Mouse (Mus musculus) brain, embryonic 14.5 days (tissue): ENCODE measurements around the gene Mvd.

ENCODE experiments used
- CTCF ChIP-seq: fragments of 200-500 bp; IDR thresholded peaks from 2 replicates; pipeline ENCODE4 v1.5.1; 2012; ENCODE audit warnings: inconsistent platforms, mild to moderate bottlenecking, moderate library complexity, borderline replicate concordance; ENCODE audit not compliant: insufficient read depth, insufficient read length; ENCODE audit errors: extremely low read depth
- POLR2A ChIP-seq: fragments of 200-500 bp; IDR thresholded peaks from 2 replicates; pipeline ENCODE4 v1.6.1; 2012; ENCODE audit warnings: mild to moderate bottlenecking, inconsistent platforms, borderline replicate concordance; ENCODE audit not compliant: poor library complexity, insufficient read depth, insufficient read length, severe bottlenecking; ENCODE audit errors: extremely low read depth

DNA sequence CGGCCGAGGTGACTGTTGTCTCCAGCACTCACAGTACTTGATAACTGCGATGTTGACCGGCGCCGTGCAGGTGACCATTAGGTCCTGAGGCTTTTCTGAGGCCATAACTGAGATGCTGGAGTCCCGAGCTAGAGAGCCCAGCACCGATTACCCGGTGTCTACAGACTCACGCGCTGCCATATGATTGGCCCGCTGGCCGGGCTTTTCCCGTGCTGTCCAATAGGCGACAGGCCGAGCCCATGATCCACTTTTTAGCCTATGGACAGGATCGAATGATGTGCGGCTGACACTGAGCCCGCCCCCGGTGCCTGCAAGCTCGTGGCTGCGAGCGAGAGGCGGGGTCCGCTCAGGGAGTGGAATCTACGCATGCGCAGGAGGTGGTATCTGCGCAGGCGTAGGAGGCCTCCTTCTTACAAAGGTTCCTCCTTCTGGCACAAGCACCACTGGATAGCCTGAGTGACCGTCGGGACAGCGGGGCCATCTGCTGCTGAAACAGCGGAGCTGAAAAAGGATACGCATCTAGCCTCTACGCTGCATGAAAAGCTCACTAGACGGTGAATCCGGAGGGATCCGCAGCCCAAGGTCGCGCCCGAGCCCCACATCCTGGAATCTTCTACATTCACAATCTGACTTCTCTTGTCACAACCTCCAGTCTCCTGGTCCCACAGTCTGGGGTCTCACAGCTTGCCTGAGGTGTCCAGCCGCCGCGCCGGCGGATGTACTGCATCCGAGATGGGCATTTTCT is at the start of gene Mvd:
- TF ChIP-seq CTCF (no peak), POLR2A (peak; percentile 75; the same call in 1 of the 2 replicates)
